Mouse (Mus musculus) thymus, postnatal 10 days (tissue): ENCODE data around the gene Ano8.

Experiments used
- DNase-seq, 2 experiments: peaks; one replicate each; pipeline ENCODE4 v3.0.0; 2021; ENCODE audit warnings: low spot score in 2 of 2

The Ano8 gene

DNA sequence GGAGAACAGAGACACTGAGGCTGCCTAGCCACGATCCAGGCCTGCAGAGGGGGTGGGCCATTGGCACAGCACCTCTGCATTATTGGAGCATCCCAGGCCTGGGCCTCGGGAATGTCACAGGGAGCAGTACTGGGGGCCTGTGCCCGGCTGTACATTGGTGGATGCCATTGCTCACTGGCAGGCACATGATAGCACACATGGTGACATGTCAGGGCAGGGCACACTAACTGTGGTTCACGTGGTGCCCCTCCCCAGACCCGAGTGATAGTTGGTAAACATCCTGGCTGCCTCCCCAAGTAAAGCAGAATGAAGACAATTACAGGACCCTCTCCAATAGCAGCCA lies 14.9 kb downstream of the Ano8 start:
- no peak for DNase-seq

DNA sequence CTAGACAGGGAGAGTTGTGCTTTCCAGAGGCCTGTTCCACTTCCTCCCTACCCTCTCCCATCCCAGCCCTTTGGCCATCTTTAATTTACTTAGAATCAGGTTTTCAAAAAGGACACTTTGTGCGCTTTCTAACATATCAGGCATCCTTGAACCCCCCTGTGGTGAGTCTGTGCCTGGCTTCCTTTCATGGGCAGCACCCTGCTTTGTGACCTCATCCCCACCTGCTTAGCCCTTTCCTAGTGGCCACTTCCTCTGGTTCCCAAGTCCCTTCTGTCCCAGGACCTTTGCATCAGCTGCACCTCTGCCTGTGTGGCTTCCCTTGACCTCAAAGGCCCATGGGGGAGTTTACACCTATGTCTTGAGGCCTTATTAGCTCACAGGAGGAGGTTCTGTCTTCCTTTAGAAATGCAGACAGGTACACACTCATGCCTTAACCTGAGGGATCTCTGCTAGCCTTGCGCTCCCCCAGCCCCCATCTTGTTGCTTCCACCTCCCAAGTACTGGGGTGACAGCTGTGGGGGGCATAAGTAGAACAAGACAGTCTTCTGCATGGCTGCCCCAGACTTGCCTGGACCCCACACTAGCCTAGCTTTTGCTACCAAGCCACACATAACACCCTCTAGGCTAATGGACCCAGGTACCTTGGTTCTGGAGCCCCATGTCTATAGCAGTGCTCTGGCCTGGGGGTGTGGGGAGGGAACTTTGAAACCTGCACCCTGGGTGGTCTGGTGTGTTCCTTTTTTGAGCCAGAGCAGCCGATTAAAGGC lies 15.4 kb downstream of the Ano8 start:
- no peak for DNase-seq

GRCm38 (mm10) chr8:71469411-71469810 lies 16.4 kb downstream of the Ano8 start:
- peak; percentile 59 to 71 for DNase-seq

- peak; percentile 95 to 97 for DNase-seq
Measured at GRCm38 (mm10) chr8:71468916-71469315, 16.8 kb downstream of the Ano8 start, which contains the start of gene Dda1. Dda1 (plus strand) TSS chr8:71469199.

- DNase-seq, result no peak
Measured at GRCm38 (mm10) chr8:71468001-71468400, 17.8 kb downstream of the Ano8 start.

DNA sequence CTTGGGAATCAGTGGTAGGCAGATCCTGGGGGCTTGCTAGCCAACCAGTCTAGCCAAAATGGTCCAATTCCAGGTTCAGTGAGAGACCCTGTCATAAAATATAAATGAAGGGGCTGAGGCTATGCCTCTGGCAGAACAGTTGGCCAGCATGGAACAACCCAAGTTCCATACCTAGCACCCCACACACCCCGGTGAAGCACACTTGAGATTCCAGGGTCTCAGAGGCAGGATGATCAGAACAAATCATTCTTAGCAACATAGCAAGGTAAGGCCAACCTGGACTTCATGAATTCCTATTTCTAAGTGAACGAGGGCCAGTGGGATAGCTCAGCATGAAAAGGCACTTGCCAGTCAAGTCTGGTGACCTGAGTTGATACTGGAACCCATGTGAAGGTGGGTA lies 18.6 kb downstream of the Ano8 start:
- no peak for DNase-seq

- DNase-seq, result no peak
Measured at GRCm38 (mm10) chr8:71466198-71466597, 19.6 kb downstream of the Ano8 start.

DNA sequence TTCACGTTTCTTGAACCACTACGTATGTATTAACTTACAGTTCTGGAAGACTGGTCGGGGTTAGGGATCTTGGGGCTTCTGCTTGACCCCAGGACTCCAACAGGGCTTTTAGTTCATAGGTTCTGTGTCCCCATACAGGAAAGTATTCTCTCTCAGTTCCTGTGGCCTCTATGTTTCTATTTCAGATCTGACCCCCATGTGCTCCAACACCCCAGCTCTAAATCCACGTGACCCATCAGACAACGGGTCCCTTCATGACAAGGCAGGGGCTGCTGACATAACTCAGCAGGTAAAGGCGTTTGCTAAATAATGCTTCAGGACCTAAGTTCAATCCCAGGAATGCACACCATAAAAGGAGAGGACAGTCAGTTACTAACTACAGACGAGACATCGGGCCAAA lies 20.0 kb downstream of the Ano8 start:
- DNase-seq, result no peak

DNA sequence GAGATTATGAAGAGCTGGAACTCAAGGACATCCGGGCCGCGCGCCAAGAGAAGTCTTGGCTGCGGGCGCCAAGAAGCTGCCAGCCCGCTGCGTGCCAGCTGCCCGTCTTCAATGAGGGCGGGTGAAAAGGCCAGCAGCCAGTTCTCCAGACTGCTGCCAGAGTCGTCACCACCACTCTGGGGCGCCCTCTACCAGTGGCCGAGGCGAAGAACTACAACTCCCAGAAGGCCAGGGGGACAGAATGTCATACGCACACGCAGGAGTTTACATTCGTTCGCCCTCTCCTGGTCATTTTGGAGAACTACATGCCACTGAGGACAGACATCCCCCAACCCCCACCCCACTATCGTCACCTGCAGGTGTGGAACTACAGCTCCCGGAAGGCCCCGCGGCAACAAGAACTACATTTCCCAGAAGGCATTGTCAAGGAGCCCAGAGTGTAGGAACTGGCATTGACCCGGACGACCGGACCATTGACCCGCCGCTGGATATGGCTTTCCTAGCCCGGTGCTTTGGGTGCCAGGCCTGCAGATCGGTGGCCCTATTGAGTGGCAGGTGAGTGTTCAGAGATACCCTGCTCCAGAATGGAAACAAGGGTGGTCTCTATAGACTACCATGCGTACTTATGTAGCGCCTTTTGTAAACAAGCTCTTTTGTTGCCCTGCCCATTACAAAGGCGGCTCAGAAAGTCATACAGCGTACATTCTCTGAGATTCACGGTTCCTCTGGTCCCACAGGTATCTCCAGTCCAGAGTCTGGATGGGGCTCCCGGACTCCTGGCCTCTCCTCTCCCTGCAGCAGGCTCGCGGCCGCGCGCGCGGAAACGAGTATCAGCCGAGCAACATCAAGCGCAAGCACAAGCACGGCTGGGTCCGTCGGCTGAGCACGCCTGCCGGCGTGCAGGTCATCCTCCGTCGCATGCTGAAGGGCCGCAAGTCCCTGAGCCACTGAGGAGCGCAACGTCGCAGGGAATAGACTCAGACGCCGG lies 21.0 kb downstream of the Ano8 start, which contains the start of gene Mrpl34:
Gene Mrpl34, plus strand, starts transcription at position 447 of the 988 bp plus-strand sequence.
- DNase-seq, result peak; percentile 98 to 99

- peak; percentile 96 for DNase-seq
Measured at GRCm38 (mm10) chr8:71463188-71464033, 22.4 kb downstream of the Ano8 start, which contains the start of gene Abhd8. Abhd8 (minus strand) TSS chr8:71463655.

DNA sequence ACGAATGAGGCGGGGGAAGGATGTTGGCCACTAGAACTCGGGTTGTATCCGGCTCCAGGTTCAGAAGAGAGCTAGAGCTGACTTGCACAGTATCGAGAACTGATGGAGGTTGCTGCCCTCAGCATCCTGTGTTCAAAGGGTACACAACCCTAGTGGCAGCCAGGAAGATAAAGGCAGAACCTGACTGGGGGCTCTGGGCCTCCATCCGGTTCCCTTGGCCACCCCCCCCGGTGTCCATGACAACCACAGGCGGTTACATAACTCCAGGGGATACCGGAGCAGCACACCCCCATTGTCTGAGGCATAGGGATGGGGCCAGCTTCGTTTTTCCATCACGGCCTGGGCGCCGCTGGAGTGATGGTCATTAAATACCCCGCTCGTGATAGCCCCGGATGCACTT lies 23.0 kb downstream of the Ano8 start:
- DNase-seq, result peak; percentile 83 to 88

DNA sequence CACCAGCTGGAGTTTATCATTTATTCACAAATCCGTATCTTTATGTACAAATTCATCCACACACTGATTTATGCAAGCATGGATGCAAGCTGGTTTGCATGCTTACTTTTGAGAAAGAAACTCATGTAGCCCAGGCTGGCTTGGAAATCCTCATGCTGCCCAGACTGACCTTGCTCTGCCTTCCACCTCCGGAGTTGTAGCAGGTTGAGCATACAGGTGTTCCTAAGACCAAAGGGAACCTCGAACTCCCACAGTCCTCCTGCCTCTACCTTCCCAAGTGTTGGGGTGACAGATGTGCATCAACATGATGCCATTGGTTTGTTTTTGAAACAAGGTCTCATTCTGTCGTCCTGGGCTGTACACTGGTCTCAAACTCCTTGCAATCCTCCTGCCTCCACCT lies 23.6 kb downstream of the Ano8 start:
- DNase-seq, result no peak

DNA sequence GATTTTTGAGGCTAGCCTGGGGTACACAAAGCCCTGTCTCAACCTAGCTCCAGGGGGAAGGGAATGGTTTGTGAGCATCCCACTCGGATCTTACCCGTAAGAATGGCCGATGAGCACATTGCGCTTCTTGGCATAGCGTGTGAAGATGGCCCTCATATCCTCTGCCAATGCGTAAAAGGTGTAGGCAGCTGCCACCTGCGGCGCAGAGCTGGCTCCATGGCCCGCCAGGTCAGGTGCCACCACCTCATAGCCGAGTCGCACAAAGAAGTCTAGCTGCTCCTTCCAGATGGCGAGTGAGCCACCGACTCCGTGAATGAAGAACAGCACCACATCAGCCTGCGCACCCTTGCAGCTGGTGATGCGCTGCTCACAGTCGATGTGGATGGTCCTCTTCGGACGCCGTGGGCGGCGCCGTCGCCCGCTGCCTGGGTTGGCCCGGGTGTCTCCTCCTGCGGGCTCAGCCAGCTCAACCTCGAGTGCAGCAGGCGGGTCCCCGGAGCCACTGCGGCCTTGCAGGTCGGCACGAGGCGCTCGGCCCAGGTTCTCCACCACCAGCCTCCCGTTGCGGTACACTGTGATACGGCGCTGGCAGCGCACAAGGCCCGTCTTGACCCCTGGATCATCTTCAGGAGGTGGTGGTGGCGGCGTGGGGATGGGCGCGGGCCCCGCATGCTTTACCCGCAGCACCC lies 24.5 kb downstream of the Ano8 start:
- DNase-seq, result no peak

- no peak for DNase-seq
Measured at GRCm38 (mm10) chr8:71460716-71461115, 25.0 kb downstream of the Ano8 start.

DNA sequence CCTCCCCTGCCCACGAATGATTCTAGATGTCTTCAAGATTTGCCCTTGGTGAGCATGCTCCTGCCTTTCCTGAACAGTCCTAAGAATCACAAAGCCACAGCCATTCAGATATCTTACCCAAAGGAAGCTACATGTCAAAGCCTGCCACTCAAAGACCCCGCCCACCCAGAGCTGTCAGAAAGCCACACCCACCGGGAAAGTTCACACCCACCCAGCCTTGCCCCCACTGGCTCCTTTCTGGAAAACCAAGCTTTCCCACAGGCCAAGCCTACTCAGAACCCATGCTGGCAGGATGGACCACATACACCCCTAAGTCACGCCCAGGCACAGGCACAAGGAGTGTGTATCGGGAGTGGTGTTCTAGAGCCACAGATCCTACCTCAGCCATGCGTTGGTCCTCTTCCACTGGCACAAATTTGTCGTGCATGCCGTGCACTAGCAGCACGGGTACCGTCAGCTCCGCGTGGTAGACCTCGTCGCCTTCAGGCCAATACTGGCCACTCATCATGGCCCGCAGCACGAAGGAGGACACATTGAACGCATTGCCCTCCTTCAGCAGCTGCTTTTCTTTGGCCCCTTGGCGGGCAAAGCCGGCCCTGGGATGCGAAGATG lies 28.0 kb downstream of the Ano8 start:
- DNase-seq, result no peak

DNA sequence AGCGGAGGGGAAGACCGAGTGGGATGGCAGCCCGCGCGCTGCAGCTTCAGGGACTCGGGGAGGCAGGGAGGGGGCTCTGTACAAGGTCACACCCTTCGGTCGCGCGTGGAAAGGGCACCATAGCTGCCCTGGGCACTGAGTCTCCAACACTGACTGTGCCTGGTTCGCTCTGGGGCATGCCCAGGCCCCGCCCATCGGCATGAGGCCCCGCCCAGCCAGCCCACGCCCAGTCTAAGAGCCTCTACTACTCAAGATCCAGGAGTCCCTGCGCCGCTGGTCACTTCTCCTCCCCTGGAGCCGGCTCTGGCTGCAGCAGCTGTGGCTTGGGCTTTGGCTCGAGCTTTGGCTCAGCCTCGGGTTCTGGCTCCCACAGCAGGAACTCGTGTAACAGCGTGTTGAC lies 28.9 kb downstream of the Ano8 start:
- no peak for DNase-seq

DNA sequence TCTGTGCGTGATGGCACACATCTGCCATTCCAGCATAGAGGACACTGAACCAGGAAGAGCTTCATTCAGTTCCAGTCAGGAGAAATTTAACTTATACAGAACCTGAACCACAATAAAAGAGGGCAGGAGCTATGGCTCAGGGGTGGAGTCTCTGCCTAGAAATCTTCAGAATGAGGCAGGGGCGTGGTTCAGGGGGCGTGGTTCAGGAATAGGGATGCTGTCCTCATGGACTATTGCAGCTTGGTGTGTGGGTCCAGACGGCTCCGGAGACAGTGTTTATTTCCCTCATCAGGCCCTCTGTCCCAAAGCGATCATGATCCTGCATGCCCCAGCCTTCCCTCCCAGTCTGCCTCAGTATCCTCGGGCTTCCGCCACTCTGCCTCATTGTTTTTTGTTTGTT lies 31.1 kb downstream of the Ano8 start:
- DNase-seq, result peak in 1 of 2 experiments; percentile 1

GRCm38 (mm10) chr8:71452669-71453068 lies 33.1 kb downstream of the Ano8 start:
- DNase-seq, result peak in 1 of 2 experiments; percentile 2

GRCm38 (mm10) chr8:71451777-71452176 lies 34.0 kb downstream of the Ano8 start:
- DNase-seq, result peak in 1 of 2 experiments; percentile 2

- peak in 1 of 2 experiments; percentile 1 for DNase-seq
Measured at GRCm38 (mm10) chr8:71451337-71451736, 34.4 kb downstream of the Ano8 start.

DNA sequence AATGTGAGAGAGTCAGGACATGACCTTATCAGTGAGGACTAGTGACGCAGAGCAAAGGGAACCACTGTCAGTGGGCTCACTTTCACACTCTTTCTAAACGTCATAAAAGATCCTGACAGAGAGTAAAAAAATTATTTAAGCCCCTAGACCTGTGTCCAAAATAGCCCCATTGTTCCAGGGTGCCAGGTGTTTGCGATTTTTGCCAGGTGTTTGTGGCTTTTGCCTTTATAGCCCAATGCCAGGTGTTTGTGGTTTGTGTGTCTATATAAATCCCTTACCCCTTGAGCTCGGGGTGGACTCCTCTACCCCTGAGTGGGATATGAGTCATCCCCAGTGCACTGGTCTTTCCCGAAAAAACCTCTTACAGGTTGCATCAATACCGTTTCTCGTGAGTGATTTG lies 40.7 kb downstream of the Ano8 start:
- no peak for DNase-seq
